Mouse (Mus musculus) layer of hippocampus, adult 9-11 months (tissue): ENCODE measurements around the gene Upf2.
"Not testable (repeated sequence)": the region's sequence is repeated elsewhere in the genome, so short reads cannot be mapped to it uniquely, and the experiment has no call there.

Experiments used
- DNase-seq: peaks from one replicate; pipeline ENCODE4 v3.0.0; 2022

Gene Upf2

GRCm38 (mm10) chr2:6072685-6073260 lies 121.5 kb downstream of the Upf2 start:
- DNase-seq: no peak

- DNase-seq: no peak
Observed at GRCm38 (mm10) chr2:6074891-6075529, 123.7 kb downstream of the Upf2 start.

GRCm38 (mm10) chr2:6075530-6075896 lies 124.2 kb downstream of the Upf2 start:
- no peak for DNase-seq

- DNase-seq: no peak
Observed at GRCm38 (mm10) chr2:6080037-6080436, 128.8 kb downstream of the Upf2 start.

GRCm38 (mm10) chr2:6081108-6081507 lies 129.8 kb downstream of the Upf2 start:
- no peak for DNase-seq

GRCm38 (mm10) chr2:6082615-6083014 lies 131.3 kb downstream of the Upf2 start:
- no peak for DNase-seq

- DNase-seq: no peak
Observed at GRCm38 (mm10) chr2:6083696-6084095, 132.4 kb downstream of the Upf2 start.

- peak; percentile 6 for DNase-seq
Observed at GRCm38 (mm10) chr2:6085622-6086530, 134.6 kb downstream of the Upf2 start.

- DNase-seq: no peak
Observed at GRCm38 (mm10) chr2:6087151-6087550, 135.9 kb downstream of the Upf2 start.

- DNase-seq: not testable (repeated sequence)
Observed at GRCm38 (mm10) chr2:6089941-6090340, 138.7 kb downstream of the Upf2 start.

- no peak for DNase-seq
Observed at GRCm38 (mm10) chr2:6097113-6097716, 145.9 kb downstream of the Upf2 start.

- no peak for DNase-seq
Observed at GRCm38 (mm10) chr2:6098924-6099323, 147.7 kb downstream of the Upf2 start.

GRCm38 (mm10) chr2:6099443-6099842 lies 148.2 kb downstream of the Upf2 start:
- DNase-seq: no peak

- no peak for DNase-seq
Observed at GRCm38 (mm10) chr2:6100027-6100749, 148.9 kb downstream of the Upf2 start.

GRCm38 (mm10) chr2:6100755-6101154 lies 149.5 kb downstream of the Upf2 start:
- DNase-seq: no peak

GRCm38 (mm10) chr2:6105437-6105836 lies 154.2 kb downstream of the Upf2 start:
- DNase-seq: no peak
